Mouse (Mus musculus): Measurements from ENCODE around the gene Gm32717. TPM values are rescaled to one million over a fixed set of nuclear protein-coding genes. Genes with fewer than 3 reads are reported as not detected.
"Not testable (repeated sequence)": the region's sequence is repeated elsewhere in the genome, so short reads cannot be mapped to it uniquely, and the experiment has no call there.

The Gm32717 gene
- polyA plus RNA-seq, 1 experiment from 2014 or later: not detected

DNA sequence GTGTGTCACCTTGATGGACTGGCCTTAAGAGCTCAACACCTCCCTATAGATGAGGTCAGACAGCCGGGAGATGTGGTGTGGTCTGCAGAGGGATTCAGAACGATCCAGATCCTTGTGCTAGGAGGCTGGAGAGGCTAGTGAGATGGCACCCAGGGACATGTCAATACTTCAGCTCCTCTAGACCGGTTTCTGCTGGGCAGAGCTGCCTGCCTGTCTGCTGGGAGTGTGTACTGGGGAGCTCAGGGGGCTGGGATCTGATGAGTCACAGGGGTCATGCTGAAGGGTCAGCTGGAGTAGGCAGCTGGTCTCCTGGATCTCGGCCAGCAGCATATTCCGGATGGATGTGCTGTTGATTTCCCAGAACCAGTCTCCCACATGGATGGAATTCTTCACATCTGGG lies 8.0 kb downstream of the Gm32717 start:
- ATAC-seq (replicated peaks; ENCODE audit: low FRiP score); DNase-seq (ENCODE audit: low spot score); H3K9me3 ChIP-seq (ENCODE audit: control insufficient read depth, low read length); H3K9ac ChIP-seq (ENCODE audit: low read length); H3K36me3 ChIP-seq (ENCODE audit: control insufficient read depth, insufficient read depth, low read length); H3K27me3 ChIP-seq (ENCODE audit: control insufficient read depth, insufficient read depth, low read length); H3K4me3 ChIP-seq (ENCODE audit: low read depth, low read length); H3K4me1 ChIP-seq (replicated peaks; ENCODE audit: control insufficient read depth, insufficient read depth, low read length); H3K27ac ChIP-seq (ENCODE audit: low read depth, low read length); H3K4me2 ChIP-seq (ENCODE audit: low read depth, low read length, severe bottlenecking): not testable (repeated sequence)
- WGBS: no CpG with 5 or more reads among the region's 5 CpGs

DNA sequence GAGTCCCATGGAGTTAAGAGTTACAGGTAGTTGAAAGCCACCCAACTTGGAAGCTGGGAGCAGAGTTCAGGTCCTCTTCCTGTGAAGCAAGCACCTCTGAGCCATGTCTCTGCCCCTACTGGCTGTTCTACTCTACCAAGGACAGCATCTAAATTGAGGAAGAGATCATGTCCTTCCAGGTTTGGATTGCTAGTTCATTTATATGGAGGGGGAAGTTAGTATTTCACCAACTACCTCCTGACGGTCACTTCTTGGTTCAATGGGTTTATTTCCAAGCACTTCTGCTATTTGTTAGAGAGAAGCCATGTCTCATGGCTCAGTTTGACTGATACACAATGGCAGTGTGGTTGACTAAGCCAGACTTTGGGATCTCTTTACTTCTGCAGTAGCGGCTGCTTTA lies 13.0 kb downstream of the Gm32717 start:
- H3K27ac ChIP-seq (ENCODE audit: low read depth, low read length); H3K27me3 ChIP-seq (ENCODE audit: control insufficient read depth, insufficient read depth, low read length); H3K9me3 ChIP-seq (ENCODE audit: control insufficient read depth, low read length); H3K4me2 ChIP-seq (ENCODE audit: low read depth, low read length, severe bottlenecking); H3K4me1 ChIP-seq (replicated peaks; ENCODE audit: control insufficient read depth, insufficient read depth, low read length); H3K9ac ChIP-seq (ENCODE audit: low read length); ATAC-seq (replicated peaks; ENCODE audit: low FRiP score); H3K36me3 ChIP-seq (ENCODE audit: control insufficient read depth, insufficient read depth, low read length); DNase-seq (ENCODE audit: low spot score); H3K4me3 ChIP-seq (ENCODE audit: low read depth, low read length): not testable (repeated sequence)
- WGBS: no CpG with 5 or more reads among the region's 2 CpGs

- H3K9ac ChIP-seq (ENCODE audit: low read length); DNase-seq (ENCODE audit: low spot score); H3K27me3 ChIP-seq (ENCODE audit: control insufficient read depth, insufficient read depth, low read length); ATAC-seq (replicated peaks; ENCODE audit: low FRiP score); H3K4me2 ChIP-seq (ENCODE audit: low read depth, low read length, severe bottlenecking); H3K4me3 ChIP-seq (ENCODE audit: low read depth, low read length); H3K9me3 ChIP-seq (ENCODE audit: control insufficient read depth, low read length); H3K36me3 ChIP-seq (ENCODE audit: control insufficient read depth, insufficient read depth, low read length); H3K4me1 ChIP-seq (replicated peaks; ENCODE audit: control insufficient read depth, insufficient read depth, low read length); H3K27ac ChIP-seq (ENCODE audit: low read depth, low read length): not testable (repeated sequence)
- WGBS: 87% methylated on average over 2 of the region's 4 CpGs
These were observed 24.7 kb downstream of the Gm32717 start for GRCm38 (mm10) chr10:118215719-118216393.

DNA sequence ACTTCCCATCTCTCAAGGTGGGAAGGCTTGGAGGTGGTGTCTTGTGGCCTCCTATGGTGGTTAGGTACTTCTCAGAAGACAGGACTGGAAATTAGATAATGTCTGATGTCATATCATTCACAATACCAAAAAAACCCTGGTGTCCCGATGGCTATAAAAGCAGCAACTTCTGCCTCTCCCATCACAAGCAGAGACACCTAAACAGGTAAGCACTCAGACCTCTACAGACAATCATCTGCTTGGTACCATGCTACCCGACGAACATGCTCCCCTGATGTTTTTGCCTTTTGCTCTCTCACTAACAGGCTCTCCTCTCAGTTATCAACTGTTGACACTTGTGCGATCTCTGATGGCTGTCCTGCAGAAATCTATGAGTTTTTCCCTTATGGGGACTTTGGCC lies 35.9 kb downstream of the Gm32717 start, which contains the start of gene Il22:
Il22 (plus strand) TSS at position 301 of the 400 bp plus-strand sequence.
- WGBS: 92% methylated on average over 4 of the region's 4 CpGs
- Histone ChIP-seq H3K36me3 (ENCODE audit: control insufficient read depth, insufficient read depth, low read length) (no peaks in the 10 kb centered on the region), H3K27me3 (ENCODE audit: control insufficient read depth, insufficient read depth, low read length) (no peaks in the 10 kb centered on the region), H3K4me2 (ENCODE audit: low read depth, low read length, severe bottlenecking) (no peak within 1 kb of the TSS), H3K4me1 (replicated peaks; ENCODE audit: control insufficient read depth, insufficient read depth, low read length) (no peaks in the 10 kb centered on the region), H3K9me3 (ENCODE audit: control insufficient read depth, low read length) (no peaks in the 10 kb centered on the region), H3K27ac (ENCODE audit: low read depth, low read length) (no peak within 1 kb of the TSS), H3K9ac (ENCODE audit: low read length) (no peak within 1 kb of the TSS), H3K4me3 (ENCODE audit: low read depth, low read length) (no peak within 1 kb of the TSS)
- DNase-seq (ENCODE audit: low spot score) (no peak), ATAC-seq (replicated peaks; ENCODE audit: low FRiP score) (no peak)

DNA sequence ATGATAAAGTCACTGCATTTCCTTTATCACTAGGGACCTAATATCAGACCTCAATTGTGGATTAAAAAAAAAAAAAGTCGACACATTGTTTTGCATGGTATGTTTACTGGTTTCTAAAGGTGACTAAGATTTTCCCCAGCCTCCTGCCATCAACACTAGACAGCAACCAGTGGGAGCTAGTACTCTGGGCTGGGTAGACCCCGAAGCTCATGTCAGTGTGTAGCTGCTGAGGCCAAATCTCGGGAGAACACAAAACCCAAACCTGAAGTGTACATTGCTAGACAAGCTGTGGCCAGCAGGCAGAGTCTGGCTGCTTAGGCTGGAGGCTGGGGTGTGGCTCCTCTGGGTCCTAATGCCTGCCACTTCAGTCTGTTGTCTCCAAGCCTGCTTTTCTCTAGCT lies 45.4 kb downstream of the Gm32717 start:
- not testable (repeated sequence) for H3K9me3 ChIP-seq (ENCODE audit: control insufficient read depth, low read length); H3K27ac ChIP-seq (ENCODE audit: low read depth, low read length); H3K27me3 ChIP-seq (ENCODE audit: control insufficient read depth, insufficient read depth, low read length); H3K36me3 ChIP-seq (ENCODE audit: control insufficient read depth, insufficient read depth, low read length); H3K4me2 ChIP-seq (ENCODE audit: low read depth, low read length, severe bottlenecking); DNase-seq (ENCODE audit: low spot score); H3K9ac ChIP-seq (ENCODE audit: low read length); H3K4me3 ChIP-seq (ENCODE audit: low read depth, low read length); H3K4me1 ChIP-seq (replicated peaks; ENCODE audit: control insufficient read depth, insufficient read depth, low read length)
- WGBS: 30% methylated on average over 3 of the region's 3 CpGs
- 0 out of 2 replicates have a peak, but pooled peaks have one; percentile 46 for ATAC-seq (replicated peaks; ENCODE audit: low FRiP score)

Other genes with a start within 250 kb of the Gm32717 start
- 61.8 and 67.1 TPM in 2 replicates for gene Mdm1, start 99.0 kb downstream of the Gm32717 start, polyA plus RNA-seq (2014; fragmentation: Nextera tagmentation; extraction: Ambion mirVana)
- gene Il22, start 35.8 kb downstream of the Gm32717 start, polyA plus RNA-seq (2014; fragmentation: Nextera tagmentation; extraction: Ambion mirVana): 0.24 TPM in 1 of 2 replicates, not detected in the other
- not detected in 2 replicates for gene Gm32802, start 17.9 kb upstream of the Gm32717 start, polyA plus RNA-seq (2014; fragmentation: Nextera tagmentation; extraction: Ambion mirVana)
- not detected in 2 replicates for gene Iltifb, start 54.3 kb upstream of the Gm32717 start, polyA plus RNA-seq (2014; fragmentation: Nextera tagmentation; extraction: Ambion mirVana)
- not detected in 2 replicates for gene Gm9040, start 86.2 kb upstream of the Gm32717 start, polyA plus RNA-seq (2014; fragmentation: Nextera tagmentation; extraction: Ambion mirVana)
- gene Gm9044, start 91.6 kb upstream of the Gm32717 start, polyA plus RNA-seq (2014; fragmentation: Nextera tagmentation; extraction: Ambion mirVana): not detected in 2 replicates
- not detected in 2 replicates for gene Gm9045, start 97.1 kb upstream of the Gm32717 start, polyA plus RNA-seq (2014; fragmentation: Nextera tagmentation; extraction: Ambion mirVana)
- gene Gm9046, start 102.5 kb upstream of the Gm32717 start, polyA plus RNA-seq (2014; fragmentation: Nextera tagmentation; extraction: Ambion mirVana): not detected in 2 replicates
- not detected in 2 replicates for gene Gm9048, start 107.9 kb upstream of the Gm32717 start, polyA plus RNA-seq (2014; fragmentation: Nextera tagmentation; extraction: Ambion mirVana)
- gene Gm9049, start 113.3 kb upstream of the Gm32717 start, polyA plus RNA-seq (2014; fragmentation: Nextera tagmentation; extraction: Ambion mirVana): not detected in 2 replicates
- gene Ifng, start 200.3 kb upstream of the Gm32717 start, polyA plus RNA-seq (2014; fragmentation: Nextera tagmentation; extraction: Ambion mirVana): not detected in 2 replicates

Measured in forebrain, embryonic 11.5 days (tissue).